Mouse (Mus musculus) lung, adult 2 months (tissue): ENCODE data around the gene Cideb. TPM values are rescaled to one million over a fixed set of nuclear protein-coding genes. Genes with fewer than 3 reads are reported as not detected.

Source experiments
- DNase-seq: peaks from one replicate; pipeline ENCODE4 v3.0.0; 2022
- H3K4me1 ChIP-seq: fragments of 200-500 bp; 2 replicates; pipeline ENCODE4 v1.6.1; 2011; ENCODE audit warnings: low read length; ENCODE audit not compliant: control insufficient read depth, insufficient read depth
- H3K4me3 ChIP-seq: fragments of 200-500 bp; replicated peaks from 2 replicates; pipeline ENCODE3; 2011; ENCODE audit warnings: low read depth, mild to moderate bottlenecking, control low read depth, low read length; ENCODE audit errors: extremely low read depth
- CTCF ChIP-seq: fragments of 200-500 bp; IDR thresholded peaks from 2 replicates; pipeline ENCODE4 v1.5.1; 2011; ENCODE audit warnings: mild to moderate bottlenecking, low read length, control low read depth; ENCODE audit not compliant: insufficient read depth
- POLR2A ChIP-seq: fragments of 200-500 bp; IDR thresholded peaks from 2 replicates; pipeline ENCODE4 v1.6.1; 2011; ENCODE audit warnings: low read depth, mild to moderate bottlenecking, control low read depth, low read length, borderline replicate concordance; ENCODE audit errors: extremely low read depth
- WGBS: fragments of 180-500 bp; shearing (Covaris S2); methylation state at CpG from one replicate; pipeline ENCODE4 v1.1.7; 2018; 5-methylcytosine and 5-hydroxymethylcytosine counted together
- polyA plus RNA-seq: library from polyadenylated mRNA; depleted of rRNA; stranded (reverse); fragments of >200 nt; gene quantifications from 2 replicates; pipeline ENCODE4 v1.2.3, GENCODE M21; 2012

The Cideb gene
- polyA plus RNA-seq, 1 experiment = 4.0 TPM

DNA sequence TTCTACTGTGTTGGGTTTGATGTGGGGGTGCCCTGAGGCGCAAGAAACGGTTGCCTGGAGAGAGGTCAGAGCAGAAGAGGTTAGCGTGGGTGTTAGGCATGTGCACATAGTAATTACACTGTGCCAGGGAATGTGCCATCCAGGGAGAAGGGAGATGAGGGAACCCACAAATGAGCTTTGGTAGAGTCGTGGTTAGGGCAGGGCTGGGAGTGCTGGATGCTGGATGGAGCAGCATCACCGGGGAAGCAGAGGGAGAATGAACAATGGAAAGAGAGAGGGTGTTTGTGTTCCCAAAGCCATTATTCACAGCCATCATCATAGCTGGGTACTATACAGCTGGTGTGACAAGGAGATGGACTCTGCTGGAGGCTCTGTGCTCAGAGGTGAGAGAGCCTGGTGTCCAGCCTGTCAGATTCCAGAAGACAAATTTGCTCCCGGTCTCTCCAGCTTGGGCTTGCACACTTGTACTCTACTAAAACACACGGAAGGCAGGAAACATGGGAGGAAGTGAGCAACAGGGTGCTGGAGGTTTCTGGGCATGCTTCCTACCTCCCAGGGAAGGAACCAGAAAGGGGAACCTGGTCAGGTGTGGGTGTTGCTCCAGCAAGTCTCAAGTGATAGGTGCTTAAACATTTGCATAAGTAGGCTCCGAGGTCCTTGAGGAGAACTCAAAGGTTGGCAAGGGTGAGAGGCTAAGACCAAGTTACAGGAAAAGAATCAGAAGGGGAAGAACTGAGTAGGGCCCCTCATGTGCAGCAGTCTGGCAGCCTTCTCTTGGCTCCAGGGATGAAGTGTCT is 30.2 kb downstream of the Cideb start:
- TF ChIP-seq POLR2A = no peak
- TF ChIP-seq CTCF = no peak
- 45% methylated on average over 8 of the region's 8 CpGs for WGBS
- Histone ChIP-seq H3K4me1 (peaks cover 9% of the 10 kb centered on the region), H3K4me3 (no peak overlapping the region)
- DNase-seq = no peak

GRCm38 (mm10) chr14:55726261-55726660 is 32.0 kb downstream of the Cideb start:
- DNase-seq = no peak
- TF ChIP-seq POLR2A (no peak), CTCF (no peak)
- Histone ChIP-seq H3K4me3 (no peak overlapping the region), H3K4me1 (peaks cover 9% of the 10 kb centered on the region)

DNA sequence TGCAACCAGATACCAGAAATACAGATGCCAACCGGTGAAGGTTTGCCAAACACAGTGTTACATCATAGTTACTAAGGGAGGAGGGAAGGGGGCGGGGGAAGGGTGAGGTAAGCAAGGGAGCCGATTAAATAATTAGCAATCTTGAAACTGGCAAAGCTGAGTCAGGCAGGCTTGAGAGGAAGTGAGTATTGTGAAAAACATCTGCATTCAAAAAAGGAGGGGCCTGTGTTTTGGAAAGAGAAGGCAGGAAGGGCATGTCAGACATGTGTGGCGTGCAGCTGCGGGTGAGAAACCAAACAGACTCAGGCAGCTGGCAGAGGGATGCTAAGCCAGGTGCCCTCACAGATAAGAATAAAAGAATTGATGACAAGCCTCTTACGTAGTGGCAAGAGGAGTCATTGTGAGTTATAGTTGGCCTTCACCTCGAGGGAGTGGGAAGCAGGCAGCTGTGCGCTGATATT is 33.8 kb downstream of the Cideb start:
- WGBS = 16% methylated on average over 8 of the region's 8 CpGs
- H3K4me1 ChIP-seq = peaks cover 9% of the 10 kb centered on the region
- DNase-seq = no peak
- no peak overlapping the region for H3K4me3 ChIP-seq
- TF ChIP-seq POLR2A (no peak), CTCF (no peak)

DNA sequence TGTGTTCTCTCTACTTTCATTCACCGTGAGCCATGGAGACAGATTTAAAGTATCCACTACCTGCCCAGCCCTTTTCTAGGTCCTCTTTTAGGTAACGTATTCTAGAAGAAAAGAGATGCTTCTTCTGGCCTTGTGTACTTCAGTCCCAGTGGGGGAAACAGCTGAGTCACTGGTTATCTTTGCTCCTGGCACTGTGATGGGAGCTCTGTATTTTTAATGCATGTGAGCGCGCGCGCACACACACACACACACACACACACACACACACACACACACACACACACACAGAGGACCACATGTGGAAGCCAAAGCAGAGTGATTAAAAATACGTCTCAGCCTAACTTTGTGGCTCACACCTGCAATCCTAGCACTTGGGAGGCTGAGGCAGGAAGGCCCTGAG is 34.8 kb downstream of the Cideb start:
- no peak for DNase-seq
- Histone ChIP-seq H3K4me3 (no peak overlapping the region), H3K4me1 (peaks cover 7% of the 10 kb centered on the region)
- WGBS = 88% methylated on average over 7 of the region's 7 CpGs
- TF ChIP-seq POLR2A = no peak
- TF ChIP-seq CTCF = no peak

GRCm38 (mm10) chr14:55722438-55722945 is 35.8 kb downstream of the Cideb start:
- TF ChIP-seq POLR2A = no peak
- TF ChIP-seq CTCF = no peak
- Histone ChIP-seq H3K4me1 (peaks cover 4% of the 10 kb centered on the region), H3K4me3 (no peak overlapping the region)
- 30% methylated on average over 8 of the region's 8 CpGs for WGBS
- DNase-seq = no peak

GRCm38 (mm10) chr14:55721700-55722437 is 36.4 kb downstream of the Cideb start, which contains the start of gene Rabggta:
Gene Rabggta, minus strand, starts transcription at chr14:55722263.
- TF ChIP-seq POLR2A (peak; percentile 53; the same call in 1 of the 2 replicates), CTCF (peak; percentile 85)

DNA sequence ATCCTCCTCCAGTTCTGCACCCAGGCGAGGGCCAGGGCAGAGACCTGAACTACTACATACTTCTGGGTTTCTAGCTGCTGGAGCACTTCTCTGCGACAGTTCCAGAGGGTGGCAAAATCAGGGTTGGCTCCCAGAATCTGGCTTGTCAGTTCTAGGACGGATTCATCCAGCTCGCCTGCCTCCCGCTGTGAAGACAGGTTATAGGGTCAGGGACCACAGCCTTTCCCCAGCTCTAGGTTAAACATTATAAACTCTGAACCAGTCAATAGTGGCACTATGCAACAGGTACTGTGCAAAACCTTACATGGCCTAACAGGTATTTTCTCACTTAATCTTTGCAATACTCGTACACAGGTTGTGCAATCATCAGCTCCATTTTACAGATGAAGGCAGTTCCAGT is 37.2 kb downstream of the Cideb start:
- no peak for DNase-seq
- peaks cover 4% of the 10 kb centered on the region for H3K4me1 ChIP-seq
- TF ChIP-seq POLR2A (no peak), CTCF (no peak)
- 82% methylated on average over 6 of the region's 6 CpGs for WGBS
- H3K4me3 ChIP-seq = no peak overlapping the region

More at GRCm38 (mm10) chr14:55721700-55722437, 36.4 kb downstream of the Cideb start, which contains the start of gene Rabggta:
- DNase-seq = peak; percentile 89
- under 1% methylated on average over 50 of the region's 50 CpGs for WGBS
- H3K4me1 ChIP-seq = peaks cover 4% of the 10 kb centered on the region
- peak within 1 kb of the TSS; percentile 92 for H3K4me3 ChIP-seq

DNA sequence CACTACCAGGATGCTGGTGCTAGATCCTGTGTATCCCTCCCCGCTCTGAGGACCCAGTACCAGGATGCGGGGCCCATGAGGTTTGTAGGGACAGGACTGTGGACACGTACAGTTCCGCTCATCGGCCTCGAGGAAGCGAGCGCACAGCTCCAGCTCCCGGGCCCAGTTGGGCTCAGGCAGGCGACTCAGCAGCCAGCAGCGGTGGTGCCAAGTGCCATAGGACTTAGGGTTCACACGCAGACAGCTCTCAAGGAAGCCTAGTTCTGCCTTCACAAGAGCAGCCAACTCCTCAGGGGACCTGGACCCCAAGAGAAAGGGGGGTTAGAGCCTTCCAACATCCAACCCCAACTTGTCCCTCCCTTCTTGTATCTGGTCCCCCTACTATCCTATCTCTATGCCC is 37.6 kb downstream of the Cideb start:
- Histone ChIP-seq H3K4me1 (peaks cover 4% of the 10 kb centered on the region), H3K4me3 (no peak overlapping the region)
- no peak for TF ChIP-seq CTCF
- TF ChIP-seq POLR2A = no peak
- DNase-seq = no peak
- 93% methylated on average over 12 of the region's 12 CpGs for WGBS

- no peak for TF ChIP-seq POLR2A
- TF ChIP-seq CTCF = no peak
- WGBS = 83% methylated on average over 6 of the region's 6 CpGs
- Histone ChIP-seq H3K4me3 (no peak overlapping the region), H3K4me1 (peaks cover 1% of the 10 kb centered on the region)
- DNase-seq = no peak
Measured at GRCm38 (mm10) chr14:55719737-55720136, 38.5 kb downstream of the Cideb start.

DNA sequence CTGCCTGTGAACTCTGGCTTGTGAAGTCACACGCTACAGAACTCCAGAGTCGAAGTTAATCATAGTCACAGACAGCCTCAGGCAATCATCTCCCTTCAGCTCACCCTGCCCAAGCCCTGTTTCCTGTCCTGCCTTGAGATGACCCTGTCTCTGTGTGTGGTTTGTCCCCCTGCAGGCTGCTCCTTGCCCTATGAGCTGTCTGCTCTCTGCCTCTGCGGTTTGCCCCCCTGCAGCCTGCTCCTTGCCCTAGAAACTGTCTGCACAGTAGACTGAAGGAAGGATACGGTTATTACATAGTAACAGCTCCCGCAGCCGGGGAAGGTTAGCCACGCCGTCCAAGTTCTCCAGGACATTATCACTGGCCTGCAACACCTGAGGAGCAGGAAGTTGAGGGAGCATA is 41.4 kb downstream of the Cideb start:
- H3K4me1 ChIP-seq = peaks cover 2% of the 10 kb centered on the region
- 73% methylated on average over 8 of the region's 8 CpGs for WGBS
- no peak overlapping the region for H3K4me3 ChIP-seq
- DNase-seq = no peak
- no peak for TF ChIP-seq CTCF

DNA sequence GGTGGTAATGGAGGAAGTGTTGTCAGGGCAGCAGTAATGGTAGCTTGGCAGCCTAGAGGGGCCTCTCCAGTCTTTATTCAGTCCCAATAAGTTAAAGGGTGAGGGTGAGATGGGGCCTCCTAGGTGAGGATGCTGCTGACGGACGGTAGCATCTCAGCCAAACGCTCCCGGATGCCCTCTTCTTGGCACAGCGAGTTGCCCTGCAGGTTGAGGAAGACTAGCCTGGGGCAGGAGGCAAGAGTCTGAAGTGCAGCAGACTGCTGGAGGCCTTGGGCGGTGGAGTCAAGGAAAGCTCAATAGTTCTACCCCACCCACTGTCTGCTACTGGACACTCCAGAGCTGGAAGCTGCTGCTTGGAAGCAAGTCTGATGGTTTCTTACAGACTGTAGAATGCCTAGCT is 42.0 kb downstream of the Cideb start:
- H3K4me1 ChIP-seq = peaks cover 2% of the 10 kb centered on the region
- DNase-seq = no peak
- TF ChIP-seq CTCF (no peak), POLR2A (no peak)
- WGBS = 83% methylated on average over 6 of the region's 6 CpGs
- H3K4me3 ChIP-seq = no peak overlapping the region
